Mouse (Mus musculus) E14TG2a.4 (cell line): Measurements from ENCODE around the gene Cox7a2l.

ENCODE experiments used
- CTCF ChIP-seq: conservative IDR thresholded peaks from 2 replicates; pipeline ENCODE4 v1.5.1; 2014; ENCODE audit warnings: low read length
- NANOG ChIP-seq: IDR thresholded peaks from 2 replicates; pipeline ENCODE4 v1.6.1; 2014; ENCODE audit warnings: borderline replicate concordance, low read length, mixed read lengths
- POU5F1 ChIP-seq: IDR thresholded peaks from 2 replicates; pipeline ENCODE4 v1.6.1; 2014; ENCODE audit warnings: low read length, borderline replicate concordance

- TF ChIP-seq CTCF, result no peak
- no peak for TF ChIP-seq NANOG
- TF ChIP-seq POU5F1, result no peak
Measured at GRCm38 (mm10) chr17:83526624-83527532, 9.7 kb upstream of the Cox7a2l start.
